Mouse (Mus musculus): Measurements from ENCODE around the gene Wwp2. TPM values are rescaled to one million over a fixed set of nuclear protein-coding genes. Genes with fewer than 3 reads are reported as not detected.

Gene Wwp2
- polyA plus RNA-seq, 1 experiment, result 29.0 TPM

- no peak for DNase-seq (ENCODE audit: low read depth)
These were observed 120.4 kb downstream of the Wwp2 start for GRCm38 (mm10) chr8:107556511-107556936.

GRCm38 (mm10) chr8:107560820-107561536 is 124.8 kb downstream of the Wwp2 start:
- DNase-seq (ENCODE audit: low read depth), result no peak

- DNase-seq (ENCODE audit: low read depth), result no peak
These were observed 126.0 kb downstream of the Wwp2 start for GRCm38 (mm10) chr8:107562164-107562563.

GRCm38 (mm10) chr8:107571046-107571445 is 134.9 kb downstream of the Wwp2 start:
- no peak for DNase-seq (ENCODE audit: low read depth)

GRCm38 (mm10) chr8:107571486-107572135 is 135.4 kb downstream of the Wwp2 start:
- no peak for DNase-seq (ENCODE audit: low read depth)

- DNase-seq (ENCODE audit: low read depth), result no peak
These were observed 136.3 kb downstream of the Wwp2 start for GRCm38 (mm10) chr8:107572497-107572896.

- no peak for DNase-seq (ENCODE audit: low read depth)
These were observed 138.6 kb downstream of the Wwp2 start for GRCm38 (mm10) chr8:107574771-107575170.

- DNase-seq (ENCODE audit: low read depth), result no peak
These were observed 140.5 kb downstream of the Wwp2 start for GRCm38 (mm10) chr8:107576702-107577101.

GRCm38 (mm10) chr8:107577640-107578039 is 141.5 kb downstream of the Wwp2 start:
- DNase-seq (ENCODE audit: low read depth), result no peak

GRCm38 (mm10) chr8:107578132-107578531 is 142.0 kb downstream of the Wwp2 start:
- no peak for DNase-seq (ENCODE audit: low read depth)

GRCm38 (mm10) chr8:107578541-107578940 is 142.4 kb downstream of the Wwp2 start:
- DNase-seq (ENCODE audit: low read depth), result no peak

GRCm38 (mm10) chr8:107580879-107581278 is 144.7 kb downstream of the Wwp2 start:
- DNase-seq (ENCODE audit: low read depth), result no peak

- DNase-seq (ENCODE audit: low read depth), result no peak
These were observed 145.4 kb downstream of the Wwp2 start for GRCm38 (mm10) chr8:107581536-107581935.

- no peak for DNase-seq (ENCODE audit: low read depth)
These were observed 146.0 kb downstream of the Wwp2 start for GRCm38 (mm10) chr8:107582136-107582535.

- no peak for DNase-seq (ENCODE audit: low read depth)
These were observed 151.3 kb downstream of the Wwp2 start for GRCm38 (mm10) chr8:107587429-107587994.

- no peak for DNase-seq (ENCODE audit: low read depth)
These were observed 152.0 kb downstream of the Wwp2 start, which contains the start of gene Psmd7 for GRCm38 (mm10) chr8:107587995-107588780. Gene Psmd7, minus strand, starts transcription at chr8:107588464.

GRCm38 (mm10) chr8:107593967-107594729 is 158.0 kb downstream of the Wwp2 start:
- DNase-seq (ENCODE audit: low read depth), result no peak

- DNase-seq (ENCODE audit: low read depth), result no peak
These were observed 158.7 kb downstream of the Wwp2 start for GRCm38 (mm10) chr8:107594817-107595216.

GRCm38 (mm10) chr8:107597731-107598130 is 161.6 kb downstream of the Wwp2 start:
- DNase-seq (ENCODE audit: low read depth), result no peak

- DNase-seq (ENCODE audit: low read depth), result no peak
These were observed 163.5 kb downstream of the Wwp2 start for GRCm38 (mm10) chr8:107599691-107600090.

GRCm38 (mm10) chr8:107603026-107603425 is 166.9 kb downstream of the Wwp2 start:
- no peak for DNase-seq (ENCODE audit: low read depth)
